Mouse (Mus musculus): Measurements from ENCODE around the gene Eif4e. TPM values are rescaled to one million over a fixed set of nuclear protein-coding genes. Genes with fewer than 3 reads are reported as not detected.
A peak's percentile ranks its signal among the peaks of the same experiment; 100 is the strongest.

Gene Eif4e
- polyA plus RNA-seq, 1 experiment from 2014 or later: 240 TPM

GRCm38 (mm10) chr3:138526916-138527666 is 1.1 kb downstream of the Eif4e start:
- H3K27me3 ChIP-seq (ENCODE audit: insufficient read depth, low read length): no peaks in the 10 kb centered on the region
- 0 out of 2 replicates have a peak, but pooled peaks cover 15% of the 10 kb centered on the region for H3K4me1 ChIP-seq (replicated peaks; ENCODE audit: insufficient read depth, low read length)
- DNase-seq (ENCODE audit: low spot score): peak; percentile 99
- no peaks in the 10 kb centered on the region for H3K9me3 ChIP-seq (replicated peaks; ENCODE audit: low read length)
- peak; percentile 93 for ATAC-seq (replicated peaks; ENCODE audit: low FRiP score, low read depth)
- H3K36me3 ChIP-seq (ENCODE audit: insufficient read depth, low read length): no peaks in the 10 kb centered on the region
- peak overlapping the region; percentile 100 for H3K4me3 ChIP-seq (replicated peaks; ENCODE audit: low read depth, low read length)
- peak overlapping the region; percentile 96 for H3K27ac ChIP-seq
- peak overlapping the region; percentile 96 for H3K9ac ChIP-seq (ENCODE audit: low read depth, low read length)
- TF ChIP-seq CTCF (IDR thresholded peaks at IDR 0.05; ENCODE audit: low read depth): peak; percentile 33; the same call in 1 of the 2 replicates
- under 1% methylated on average over 50 of the region's 85 CpGs for WGBS
- peak overlapping the region; percentile 83 for H3K4me2 ChIP-seq (ENCODE audit: low read length)

- under 1% methylated on average over 54 of the region's 64 CpGs for WGBS
- TF ChIP-seq CTCF (IDR thresholded peaks at IDR 0.05; ENCODE audit: low read depth): no peak
- ATAC-seq (replicated peaks; ENCODE audit: low FRiP score, low read depth): peak; percentile 71
Measured at GRCm38 (mm10) chr3:138527667-138528231, 1.8 kb downstream of the Eif4e start.

GRCm38 (mm10) chr3:138528265-138528664 is 2.3 kb downstream of the Eif4e start:
- 2% methylated on average over 16 of the region's 16 CpGs for WGBS
- Histone ChIP-seq H3K36me3 (ENCODE audit: insufficient read depth, low read length) (no peaks in the 10 kb centered on the region), H3K4me3 (replicated peaks; ENCODE audit: low read depth, low read length) (peak overlapping the region; percentile 100), H3K4me2 (ENCODE audit: low read length) (peak overlapping the region; percentile 83), H3K4me1 (replicated peaks; ENCODE audit: insufficient read depth, low read length) (0 out of 2 replicates have a peak, but pooled peaks cover 18% of the 10 kb centered on the region), H3K9ac (ENCODE audit: low read depth, low read length) (peak overlapping the region; percentile 96), H3K9me3 (replicated peaks; ENCODE audit: low read length) (no peaks in the 10 kb centered on the region), H3K27me3 (ENCODE audit: insufficient read depth, low read length) (no peaks in the 10 kb centered on the region), H3K27ac (no peak overlapping the region)
- ATAC-seq (replicated peaks; ENCODE audit: low FRiP score, low read depth) (no peak), DNase-seq (ENCODE audit: low spot score) (no peak)
- no peak for TF ChIP-seq CTCF (IDR thresholded peaks at IDR 0.05; ENCODE audit: low read depth)

More at GRCm38 (mm10) chr3:138527667-138528231, 1.8 kb downstream of the Eif4e start:
- H3K4me1 ChIP-seq (replicated peaks; ENCODE audit: insufficient read depth, low read length): 0 out of 2 replicates have a peak, but pooled peaks cover 18% of the 10 kb centered on the region
- H3K4me3 ChIP-seq (replicated peaks; ENCODE audit: low read depth, low read length): peak overlapping the region; percentile 100
- no peaks in the 10 kb centered on the region for H3K36me3 ChIP-seq (ENCODE audit: insufficient read depth, low read length)
- no peaks in the 10 kb centered on the region for H3K27me3 ChIP-seq (ENCODE audit: insufficient read depth, low read length)
- H3K9me3 ChIP-seq (replicated peaks; ENCODE audit: low read length): no peaks in the 10 kb centered on the region
- H3K4me2 ChIP-seq (ENCODE audit: low read length): peak overlapping the region; percentile 83
- peak; percentile 89 for DNase-seq (ENCODE audit: low spot score)
- H3K27ac ChIP-seq: peak overlapping the region; percentile 92
- H3K9ac ChIP-seq (ENCODE audit: low read depth, low read length): peak overlapping the region; percentile 96

GRCm38 (mm10) chr3:138530578-138531478 is 4.8 kb downstream of the Eif4e start:
- no peak for DNase-seq (ENCODE audit: low spot score)
- Histone ChIP-seq H3K4me1 (replicated peaks; ENCODE audit: insufficient read depth, low read length) (0 out of 2 replicates have a peak, but pooled peaks cover 18% of the 10 kb centered on the region), H3K4me2 (ENCODE audit: low read length) (no peak overlapping the region), H3K9ac (ENCODE audit: low read depth, low read length) (no peak overlapping the region), H3K9me3 (replicated peaks; ENCODE audit: low read length) (no peaks in the 10 kb centered on the region), H3K4me3 (replicated peaks; ENCODE audit: low read depth, low read length) (no peak overlapping the region), H3K27ac (no peak overlapping the region), H3K36me3 (ENCODE audit: insufficient read depth, low read length) (no peaks in the 10 kb centered on the region), H3K27me3 (ENCODE audit: insufficient read depth, low read length) (no peaks in the 10 kb centered on the region)
- no peak for ATAC-seq (replicated peaks; ENCODE audit: low FRiP score, low read depth)
- 69% methylated on average over 8 of the region's 8 CpGs for WGBS
- no peak for TF ChIP-seq CTCF (IDR thresholded peaks at IDR 0.05; ENCODE audit: low read depth)

GRCm38 (mm10) chr3:138531479-138532181 is 5.7 kb downstream of the Eif4e start:
- Histone ChIP-seq H3K4me1 (replicated peaks; ENCODE audit: insufficient read depth, low read length) (0 out of 2 replicates have a peak, but pooled peaks cover 18% of the 10 kb centered on the region), H3K27me3 (ENCODE audit: insufficient read depth, low read length) (no peaks in the 10 kb centered on the region), H3K36me3 (ENCODE audit: insufficient read depth, low read length) (no peaks in the 10 kb centered on the region), H3K9ac (ENCODE audit: low read depth, low read length) (no peak overlapping the region), H3K27ac (peak overlapping the region; percentile 32; the same call in 1 of the 2 replicates), H3K4me3 (replicated peaks; ENCODE audit: low read depth, low read length) (no peak overlapping the region), H3K9me3 (replicated peaks; ENCODE audit: low read length) (no peaks in the 10 kb centered on the region), H3K4me2 (ENCODE audit: low read length) (no peak overlapping the region)
- WGBS: 33% methylated on average over 12 of the region's 12 CpGs
- ATAC-seq (replicated peaks; ENCODE audit: low FRiP score, low read depth) (no peak), DNase-seq (ENCODE audit: low spot score) (no peak)
- TF ChIP-seq CTCF (IDR thresholded peaks at IDR 0.05; ENCODE audit: low read depth): no peak
